Mouse (Mus musculus) heart, adult 2 months (tissue): Measurements from ENCODE around the gene Lrch3. TPM values are rescaled to one million over a fixed set of nuclear protein-coding genes. Genes with fewer than 3 reads are reported as not detected.
"Not testable (repeated sequence)": the region's sequence is repeated elsewhere in the genome, so short reads cannot be mapped to it uniquely, and the experiment has no call there.

ENCODE experiments used
- DNase-seq, 2 experiments: peaks; one replicate each; pipeline ENCODE4 v3.0.0; 2021
- H3K27ac ChIP-seq: fragments of 200-600 bp; 2 replicates; pipeline ENCODE4 v1.8.1; 2022
- H3K27me3 ChIP-seq: fragments of 200-500 bp; 2 replicates; pipeline ENCODE4 v1.6.1; 2012; ENCODE audit warnings: mild to moderate bottlenecking, low read length, inconsistent platforms, mixed read lengths; ENCODE audit not compliant: control insufficient read depth, insufficient read depth
- H3K36me3 ChIP-seq: fragments of 200-500 bp; 2 replicates; pipeline ENCODE4 v1.6.1; 2012; ENCODE audit warnings: low read length, inconsistent platforms; ENCODE audit not compliant: control insufficient read depth, insufficient read depth
- H3K4me1 ChIP-seq: fragments of 200-500 bp; 2 replicates; pipeline ENCODE4 v1.6.1; 2011; ENCODE audit warnings: low read length; ENCODE audit not compliant: control insufficient read depth, insufficient read depth
- H3K4me3 ChIP-seq: fragments of 200-600 bp; 2 replicates; pipeline ENCODE4 v1.8.1; 2022
- H3K79me2 ChIP-seq: fragments of 200-500 bp; replicated peaks from 2 replicates; pipeline ENCODE4 v1.6.1; 2012; ENCODE audit warnings: mild to moderate bottlenecking, inconsistent platforms, low read length, moderate library complexity, mixed read lengths; ENCODE audit not compliant: control insufficient read depth, insufficient read depth
- H3K9ac ChIP-seq: fragments of 200-500 bp; 2 replicates; pipeline ENCODE4 v1.6.1; 2012; ENCODE audit warnings: low read depth, mild to moderate bottlenecking, control low read depth, inconsistent platforms, low read length, mixed read lengths
- CTCF ChIP-seq: fragments of 200-600 bp; IDR thresholded peaks from 2 replicates; pipeline ENCODE4 v1.8.1; 2022; ENCODE audit warnings: antibody characterized with exemption, mild to moderate bottlenecking, moderate library complexity
- EP300 ChIP-seq: fragments of 200-500 bp; IDR thresholded peaks from 2 replicates; pipeline ENCODE4 v1.6.1; 2011; ENCODE audit warnings: low read depth, low read length, control low read depth; ENCODE audit not compliant: insufficient read depth
- POLR2A ChIP-seq: fragments of 200-500 bp; IDR thresholded peaks from 2 replicates; pipeline ENCODE4 v1.6.1; 2011; ENCODE audit warnings: mild to moderate bottlenecking, low read depth, low read length, control low read depth; ENCODE audit not compliant: insufficient read depth
- WGBS: fragments of 180-500 bp; shearing (Covaris S2); methylation state at CpG from one replicate; pipeline ENCODE4 v1.1.7; 2018; 5-methylcytosine and 5-hydroxymethylcytosine counted together
- intact Hi-C: fragments of 180-260 bp; cut with DNase I; formaldehyde crosslinking; loops from one replicate; pipeline ENCODE4 v1.15.1; 2025
- polyA plus RNA-seq: library from polyadenylated mRNA; depleted of rRNA; stranded (reverse); fragments of >200 nt; gene quantifications from 2 replicates; pipeline ENCODE4 v1.2.3, GENCODE M21; 2012
- total RNA-seq, 2 experiments: library from RNA; stranded (reverse); gene quantifications; 2 replicates each; pipeline ENCODE4 v1.2.3; 2021

Gene Lrch3
- total and polyA plus RNA-seq, 3 experiments = 13.8 to 22.6 (median 20.3) TPM

DNA sequence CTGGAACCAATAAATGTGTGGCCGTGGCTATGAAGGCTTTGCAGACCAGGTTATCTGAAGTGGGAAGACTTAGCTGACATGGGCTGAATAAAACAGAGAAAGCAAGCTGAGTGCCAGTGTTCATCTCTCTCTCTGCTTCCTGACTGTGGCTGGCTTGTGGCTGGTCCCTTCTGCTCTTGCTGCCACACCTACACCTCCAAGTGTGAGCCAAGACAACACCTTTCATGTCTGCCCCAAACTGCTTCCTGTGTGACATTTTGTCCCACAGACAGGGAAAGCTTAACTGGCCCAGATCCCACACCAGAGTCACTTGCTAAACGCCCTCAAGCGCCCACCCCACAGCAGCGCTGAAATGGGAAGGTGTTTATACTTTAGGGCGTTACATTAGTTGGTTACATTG lies 139.2 kb downstream of the Lrch3 start:
- TF ChIP-seq CTCF (no peak), EP300 (no peak), POLR2A (no peak)
- intact Hi-C loops = no loop called here
- peaks cover 7% of the 10 kb centered on the region for H3K36me3 ChIP-seq

DNA sequence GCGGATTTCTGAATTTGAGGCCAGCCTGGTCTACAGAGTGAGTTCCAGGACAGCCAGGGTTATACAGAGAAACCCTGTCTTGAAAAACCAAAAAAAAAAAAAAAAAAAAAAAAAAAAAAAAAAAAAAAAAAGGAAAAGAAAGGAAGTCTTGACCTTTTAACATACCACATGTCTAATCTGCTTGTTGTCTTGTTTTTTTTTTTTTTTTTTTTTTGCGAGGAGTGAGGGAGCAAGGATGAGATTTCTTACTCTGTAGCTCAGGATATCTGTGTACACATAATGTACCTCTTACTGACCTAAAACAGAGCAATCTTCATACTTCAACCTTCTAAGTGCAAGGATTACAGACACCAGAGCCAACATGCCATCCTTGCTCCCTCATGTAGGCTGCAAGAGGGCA lies 141.0 kb downstream of the Lrch3 start:
- not testable (repeated sequence) for H3K9ac ChIP-seq, H3K4me3 ChIP-seq, DNase-seq, H3K27me3 ChIP-seq, H3K27ac ChIP-seq, H3K79me2 ChIP-seq, H3K4me1 ChIP-seq
- intact Hi-C loops = loop anchor here (5.0 kb wide), 1 partner anchor 197 kb away; the partner anchor contains the start of gene Snx4
- H3K36me3 ChIP-seq = peaks cover 14% of the 10 kb centered on the region
- WGBS = 70% methylated on average over 2 of the region's 2 CpGs

More for the DNA sequence above, 139.2 kb downstream of the Lrch3 start:
- WGBS = 69% methylated on average over 5 of the region's 5 CpGs
- Histone ChIP-seq H3K27me3 (no peaks in the 10 kb centered on the region), H3K27ac (no peak overlapping the region), H3K4me1 (peaks cover 3% of the 10 kb centered on the region), H3K4me3 (no peak overlapping the region), H3K79me2 (no peaks in the 10 kb centered on the region), H3K9ac (no peak overlapping the region)
- DNase-seq = no peak

DNA sequence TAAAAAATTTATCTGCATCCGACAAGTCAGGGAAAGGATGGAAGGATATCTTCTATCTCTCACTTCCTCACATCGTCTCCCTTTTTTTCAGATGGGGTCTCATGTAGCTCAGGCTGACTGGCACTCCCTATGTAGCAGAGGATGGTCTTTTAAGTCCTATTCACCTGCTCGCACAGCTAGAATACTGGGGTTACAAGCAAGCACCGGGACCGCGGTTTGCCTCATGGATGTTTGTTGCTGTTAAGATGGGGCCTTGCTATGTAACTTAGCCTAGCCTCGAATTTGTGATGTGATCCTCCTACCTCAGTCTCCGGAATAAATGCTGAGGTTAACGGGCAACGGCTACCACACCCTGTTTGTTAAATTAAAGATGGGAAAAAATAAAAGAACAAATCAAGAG lies 141.8 kb downstream of the Lrch3 start:
- Histone ChIP-seq H3K27ac (peak overlapping the region; percentile 97; the same call in 1 of the 2 replicates), H3K36me3 (peaks cover 14% of the 10 kb centered on the region), H3K27me3 (no peaks in the 10 kb centered on the region), H3K4me3 (peak overlapping the region; percentile 79), H3K9ac (0 out of 2 replicates have a peak overlapping the region, but pooled peaks have one; percentile 46), H3K79me2 (no peaks in the 10 kb centered on the region), H3K4me1 (peaks cover 4% of the 10 kb centered on the region)
- DNase-seq = no peak
- TF ChIP-seq CTCF (no peak), POLR2A (no peak), EP300 (no peak)
- intact Hi-C loops = loop anchor here (5.0 kb wide), 1 partner anchor 197 kb away; the partner anchor contains the start of gene Snx4
- WGBS = 17% methylated on average over 10 of the region's 10 CpGs

DNA sequence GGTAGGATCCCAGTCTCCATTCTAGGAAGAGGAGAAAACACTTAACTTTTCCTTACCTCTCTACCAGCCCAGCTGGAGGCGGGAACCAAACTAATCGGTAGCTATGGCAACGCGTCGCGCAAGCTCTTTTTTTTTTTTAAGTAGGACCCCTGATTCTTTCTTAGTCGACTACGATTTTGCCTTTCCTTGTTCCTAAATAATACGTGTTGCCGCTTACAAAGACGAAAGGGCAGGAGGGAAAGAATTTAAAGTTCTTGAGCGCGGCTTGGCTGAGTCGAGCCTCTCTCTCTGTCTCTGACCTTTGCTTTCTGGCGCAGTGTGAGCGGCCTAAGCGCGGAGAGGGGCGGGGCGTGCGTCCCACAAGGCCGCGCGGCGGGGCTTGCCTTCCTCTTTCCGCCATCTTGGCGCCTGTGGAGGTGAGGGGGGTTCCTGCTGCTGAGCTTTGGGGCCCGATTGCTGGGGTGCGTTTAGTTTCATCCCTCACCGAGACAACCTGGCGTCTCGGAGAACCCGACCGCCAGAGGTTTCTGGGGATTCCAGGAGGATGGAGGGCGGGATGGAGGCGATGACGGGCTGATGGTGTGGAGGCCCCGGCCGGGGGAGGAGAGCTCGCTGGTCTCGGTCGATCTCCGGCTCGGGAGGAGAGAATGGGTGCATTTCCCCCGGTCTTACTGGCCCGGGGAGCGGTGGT lies 142.3 kb downstream of the Lrch3 start, which contains the start of the genes Iqcg and Rpl35a:
Gene Iqcg (minus strand): TSS at position 124 of the 691 bp plus-strand sequence.
Gene Rpl35a (plus strand): TSS at position 359 of the 691 bp plus-strand sequence.
- peaks cover 14% of the 10 kb centered on the region for H3K36me3 ChIP-seq
- TF ChIP-seq CTCF (no peak), POLR2A (peak; percentile 93), EP300 (peak; percentile 80; the same call in 1 of the 2 replicates)
- peaks cover 4% of the 10 kb centered on the region for H3K4me1 ChIP-seq
- peak within 1 kb of the TSS; percentile 87 for H3K9ac ChIP-seq
- H3K27me3 ChIP-seq = no peaks in the 10 kb centered on the region
- intact Hi-C loops = loop anchor here (5.0 kb wide), 1 partner anchor 196 kb away; the partner anchor contains the start of gene Snx4
- WGBS = under 1% methylated on average over 47 of the region's 47 CpGs
- no peaks in the 10 kb centered on the region for H3K79me2 ChIP-seq
- peak within 1 kb of the TSS; percentile 97 for H3K27ac ChIP-seq
- H3K4me3 ChIP-seq = peak within 1 kb of the TSS; percentile 79
- DNase-seq = peak; percentile 92 to 94

DNA sequence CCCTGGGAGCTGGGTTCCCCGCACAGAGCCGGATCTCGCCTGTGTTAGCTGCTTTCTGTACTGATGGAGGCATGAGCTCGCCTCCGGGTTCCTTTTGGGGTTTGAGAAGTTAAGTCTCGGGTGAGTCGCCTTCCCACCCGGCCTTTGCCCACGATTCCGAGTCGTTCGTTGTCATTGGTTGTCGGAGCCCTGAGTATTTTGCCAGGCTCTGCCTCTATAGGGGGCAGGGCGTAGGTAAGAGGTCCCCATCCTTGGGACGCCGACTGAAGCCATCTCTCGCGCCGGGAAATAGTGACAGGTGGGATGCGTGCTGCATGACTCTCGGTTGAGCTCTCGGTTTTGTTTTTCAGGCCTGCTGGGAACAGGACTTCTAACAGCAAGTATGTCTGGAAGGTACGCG lies 142.9 kb downstream of the Lrch3 start:
- peak overlapping the region; percentile 87 for H3K9ac ChIP-seq

DNA sequence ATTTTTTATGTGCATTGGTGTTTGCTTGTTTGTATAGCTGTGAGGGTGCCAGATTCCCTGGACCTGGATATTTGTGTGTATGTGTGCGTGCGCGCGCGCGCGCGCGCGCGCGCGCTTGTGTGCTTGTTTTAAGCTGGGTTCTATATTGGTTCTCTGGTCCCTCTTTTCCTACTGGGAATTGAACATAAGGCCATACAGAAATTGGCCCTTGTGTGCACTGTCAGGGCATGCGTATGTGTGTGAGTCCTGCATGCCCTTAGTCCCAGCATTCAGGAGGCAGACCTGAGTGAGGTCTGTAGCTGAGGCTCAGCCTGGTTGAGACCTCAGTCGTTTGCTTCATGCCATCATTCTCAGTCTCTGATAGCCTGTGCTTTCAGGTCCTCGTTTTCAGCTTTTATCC lies 144.1 kb downstream of the Lrch3 start:
- DNase-seq = no peak
- H3K36me3 ChIP-seq = peaks cover 14% of the 10 kb centered on the region
- H3K79me2 ChIP-seq = no peaks in the 10 kb centered on the region
- no peak overlapping the region for H3K27ac ChIP-seq
- no peak overlapping the region for H3K9ac ChIP-seq
- H3K27me3 ChIP-seq = no peaks in the 10 kb centered on the region
- intact Hi-C loops = loop anchor here (5.0 kb wide), 1 partner anchor 194 kb away; the partner anchor contains the start of gene Snx4
- peaks cover 4% of the 10 kb centered on the region for H3K4me1 ChIP-seq
- H3K4me3 ChIP-seq = no peak overlapping the region
- 90% methylated on average over 16 of the region's 16 CpGs for whole genome bisulfite sequencing
- TF ChIP-seq EP300 = no peak
- no peak for TF ChIP-seq CTCF
- TF ChIP-seq POLR2A = no peak

More for the DNA sequence above, 142.9 kb downstream of the Lrch3 start:
- Histone ChIP-seq H3K4me1 (peaks cover 4% of the 10 kb centered on the region), H3K27me3 (no peaks in the 10 kb centered on the region), H3K27ac (peak overlapping the region; percentile 97), H3K79me2 (no peaks in the 10 kb centered on the region), H3K36me3 (peaks cover 14% of the 10 kb centered on the region), H3K4me3 (peak overlapping the region; percentile 79)
- no peak for DNase-seq
- under 1% methylated on average over 24 of the region's 24 CpGs for WGBS
- TF ChIP-seq POLR2A (no peak), CTCF (no peak), EP300 (no peak)
- intact Hi-C loops = loop anchor here (5.0 kb wide), 1 partner anchor 196 kb away; the partner anchor contains the start of gene Snx4

DNA sequence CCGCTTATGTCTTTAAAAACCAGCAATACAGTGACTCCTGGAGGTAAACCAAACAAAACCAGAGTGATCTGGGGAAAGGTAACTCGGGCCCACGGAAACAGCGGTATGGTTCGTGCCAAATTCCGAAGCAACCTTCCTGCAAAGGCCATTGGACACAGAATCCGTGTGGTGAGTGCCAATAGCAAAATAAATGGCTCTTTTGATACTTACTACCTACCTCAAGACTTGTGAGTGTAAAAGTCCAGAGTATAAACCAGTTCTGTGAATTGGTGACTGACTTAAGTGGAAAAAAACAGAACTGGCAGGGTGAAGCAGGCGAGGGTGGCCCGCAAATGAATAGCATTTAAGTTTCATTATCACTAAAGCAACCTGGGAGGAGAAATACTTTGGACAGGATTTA lies 144.8 kb downstream of the Lrch3 start:
- not testable (repeated sequence) for H3K9ac ChIP-seq, H3K4me3 ChIP-seq

More for the DNA sequence above, 144.8 kb downstream of the Lrch3 start:
- H3K27ac ChIP-seq, DNase-seq, H3K79me2 ChIP-seq, H3K27me3 ChIP-seq, H3K4me1 ChIP-seq: not testable (repeated sequence)
- intact Hi-C loops = loop anchor here (5.0 kb wide), 1 partner anchor 194 kb away; the partner anchor contains the start of gene Snx4
- peaks cover 14% of the 10 kb centered on the region for H3K36me3 ChIP-seq
- WGBS = 81% methylated on average over 9 of the region's 9 CpGs
